Mouse (Mus musculus): ENCODE results near the gene Arpp21. TPM values are rescaled to one million over a fixed set of nuclear protein-coding genes. Genes with fewer than 3 reads are reported as not detected.

Arpp21 gene
- total and polyA plus RNA-seq, 3 experiments, result 0.71 TPM; not detected in 2

GRCm38 (mm10) chr9:112075273-112075672 lies 160.5 kb downstream of the Arpp21 start:
- no peaks in the 10 kb centered on the region for H3K27me3 ChIP-seq (ENCODE audit: insufficient read depth, low read length)
- ATAC-seq (ENCODE audit: extremely low read depth, insufficient number of reproducible peaks, low FRiP score, poor library complexity, severe bottlenecking), result no peak
- no peaks in the 10 kb centered on the region for H3K4me1 ChIP-seq (ENCODE audit: insufficient read depth, low read depth, low read length)
- no peak for DNase-seq (ENCODE audit: low spot score)
- H3K4me3 ChIP-seq (ENCODE audit: low read depth, low read length), result no peak overlapping the region
- H3K36me3 ChIP-seq (replicated peaks), result no peaks in the 10 kb centered on the region
- H3K9me3 ChIP-seq (replicated peaks), result peaks cover 33% of the 10 kb centered on the region
- no peak for TF ChIP-seq POLR2AphosphoS5 (IDR thresholded peaks at IDR 0.05; ENCODE audit: insufficient replicate concordance, low read depth, low read length)
- no peak for TF ChIP-seq GATA1 (IDR thresholded peaks at IDR 0.05; ENCODE audit: borderline replicate concordance, low read length)
- TF ChIP-seq CTCF (IDR thresholded peaks at IDR 0.05; ENCODE audit: low read depth, low read length), result no peak
- TF ChIP-seq GATA2 (IDR thresholded peaks at IDR 0.05; ENCODE audit: borderline replicate concordance, low read depth, low read length), result no peak
- no peak for TF ChIP-seq TAL1 (conservative IDR thresholded peaks at IDR 0.05; ENCODE audit: low read depth, low read length)

- DNase-seq (ENCODE audit: low spot score), result no peak
- peaks cover 29% of the 10 kb centered on the region for H3K9me3 ChIP-seq (replicated peaks)
- no peaks in the 10 kb centered on the region for H3K27me3 ChIP-seq (ENCODE audit: insufficient read depth, low read length)
- no peak for ATAC-seq (ENCODE audit: extremely low read depth, insufficient number of reproducible peaks, low FRiP score, poor library complexity, severe bottlenecking)
- H3K4me1 ChIP-seq (ENCODE audit: insufficient read depth, low read depth, low read length), result no peaks in the 10 kb centered on the region
- TF ChIP-seq GATA2 (IDR thresholded peaks at IDR 0.05; ENCODE audit: borderline replicate concordance, low read depth, low read length) (no peak), GATA1 (IDR thresholded peaks at IDR 0.05; ENCODE audit: borderline replicate concordance, low read length) (no peak), TAL1 (conservative IDR thresholded peaks at IDR 0.05; ENCODE audit: low read depth, low read length) (no peak), POLR2AphosphoS5 (IDR thresholded peaks at IDR 0.05; ENCODE audit: insufficient replicate concordance, low read depth, low read length) (no peak), CTCF (IDR thresholded peaks at IDR 0.05; ENCODE audit: low read depth, low read length) (no peak)
- H3K36me3 ChIP-seq (replicated peaks), result no peaks in the 10 kb centered on the region
- H3K4me3 ChIP-seq (ENCODE audit: low read depth, low read length), result no peak overlapping the region
Measured at GRCm38 (mm10) chr9:112074872-112075271, 160.9 kb downstream of the Arpp21 start.

GRCm38 (mm10) chr9:112071368-112071767 lies 164.4 kb downstream of the Arpp21 start:
- ATAC-seq (ENCODE audit: extremely low read depth, insufficient number of reproducible peaks, low FRiP score, poor library complexity, severe bottlenecking) (no peak), DNase-seq (ENCODE audit: low spot score) (no peak)
- Histone ChIP-seq H3K4me3 (ENCODE audit: low read depth, low read length) (no peak overlapping the region), H3K27me3 (ENCODE audit: insufficient read depth, low read length) (no peaks in the 10 kb centered on the region), H3K36me3 (replicated peaks) (no peaks in the 10 kb centered on the region), H3K4me1 (ENCODE audit: insufficient read depth, low read depth, low read length) (no peaks in the 10 kb centered on the region), H3K9me3 (replicated peaks) (peaks cover 27% of the 10 kb centered on the region)
- TF ChIP-seq GATA1 (IDR thresholded peaks at IDR 0.05; ENCODE audit: borderline replicate concordance, low read length), result no peak
- TF ChIP-seq TAL1 (conservative IDR thresholded peaks at IDR 0.05; ENCODE audit: low read depth, low read length), result no peak
- no peak for TF ChIP-seq POLR2AphosphoS5 (IDR thresholded peaks at IDR 0.05; ENCODE audit: insufficient replicate concordance, low read depth, low read length)
- TF ChIP-seq GATA2 (IDR thresholded peaks at IDR 0.05; ENCODE audit: borderline replicate concordance, low read depth, low read length), result no peak
- TF ChIP-seq CTCF (IDR thresholded peaks at IDR 0.05; ENCODE audit: low read depth, low read length), result no peak

GRCm38 (mm10) chr9:112070961-112071360 lies 164.8 kb downstream of the Arpp21 start:
- H3K4me3 ChIP-seq (ENCODE audit: low read depth, low read length), result no peak overlapping the region
- H3K27me3 ChIP-seq (ENCODE audit: insufficient read depth, low read length), result no peaks in the 10 kb centered on the region
- no peaks in the 10 kb centered on the region for H3K4me1 ChIP-seq (ENCODE audit: insufficient read depth, low read depth, low read length)
- H3K36me3 ChIP-seq (replicated peaks), result no peaks in the 10 kb centered on the region
- no peak for ATAC-seq (ENCODE audit: extremely low read depth, insufficient number of reproducible peaks, low FRiP score, poor library complexity, severe bottlenecking)
- TF ChIP-seq TAL1 (conservative IDR thresholded peaks at IDR 0.05; ENCODE audit: low read depth, low read length) (no peak), GATA1 (IDR thresholded peaks at IDR 0.05; ENCODE audit: borderline replicate concordance, low read length) (no peak), CTCF (IDR thresholded peaks at IDR 0.05; ENCODE audit: low read depth, low read length) (no peak), GATA2 (IDR thresholded peaks at IDR 0.05; ENCODE audit: borderline replicate concordance, low read depth, low read length) (no peak), POLR2AphosphoS5 (IDR thresholded peaks at IDR 0.05; ENCODE audit: insufficient replicate concordance, low read depth, low read length) (no peak)
- H3K9me3 ChIP-seq (replicated peaks), result peaks cover 30% of the 10 kb centered on the region
- no peak for DNase-seq (ENCODE audit: low spot score)

- no peaks in the 10 kb centered on the region for H3K27me3 ChIP-seq (ENCODE audit: insufficient read depth, low read length)
- TF ChIP-seq GATA1 (IDR thresholded peaks at IDR 0.05; ENCODE audit: borderline replicate concordance, low read length) (no peak), GATA2 (IDR thresholded peaks at IDR 0.05; ENCODE audit: borderline replicate concordance, low read depth, low read length) (no peak), TAL1 (conservative IDR thresholded peaks at IDR 0.05; ENCODE audit: low read depth, low read length) (no peak), CTCF (IDR thresholded peaks at IDR 0.05; ENCODE audit: low read depth, low read length) (no peak), POLR2AphosphoS5 (IDR thresholded peaks at IDR 0.05; ENCODE audit: insufficient replicate concordance, low read depth, low read length) (no peak)
- ATAC-seq (ENCODE audit: extremely low read depth, insufficient number of reproducible peaks, low FRiP score, poor library complexity, severe bottlenecking), result no peak
Measured at GRCm38 (mm10) chr9:112068250-112068649, 167.5 kb downstream of the Arpp21 start.

GRCm38 (mm10) chr9:112060696-112061425 lies 174.9 kb downstream of the Arpp21 start:
- DNase-seq (ENCODE audit: low spot score) (no peak), ATAC-seq (ENCODE audit: extremely low read depth, insufficient number of reproducible peaks, low FRiP score, poor library complexity, severe bottlenecking) (no peak)
- TF ChIP-seq GATA1 (IDR thresholded peaks at IDR 0.05; ENCODE audit: borderline replicate concordance, low read length), result no peak
- TF ChIP-seq POLR2AphosphoS5 (IDR thresholded peaks at IDR 0.05; ENCODE audit: insufficient replicate concordance, low read depth, low read length), result no peak
- TF ChIP-seq GATA2 (IDR thresholded peaks at IDR 0.05; ENCODE audit: borderline replicate concordance, low read depth, low read length), result no peak
- no peak for TF ChIP-seq CTCF (IDR thresholded peaks at IDR 0.05; ENCODE audit: low read depth, low read length)
- TF ChIP-seq TAL1 (conservative IDR thresholded peaks at IDR 0.05; ENCODE audit: low read depth, low read length), result no peak
- Histone ChIP-seq H3K9me3 (replicated peaks) (peaks cover 26% of the 10 kb centered on the region), H3K4me1 (ENCODE audit: insufficient read depth, low read depth, low read length) (no peaks in the 10 kb centered on the region), H3K4me3 (ENCODE audit: low read depth, low read length) (no peak overlapping the region), H3K27me3 (ENCODE audit: insufficient read depth, low read length) (no peaks in the 10 kb centered on the region), H3K36me3 (replicated peaks) (no peaks in the 10 kb centered on the region)

More at GRCm38 (mm10) chr9:112068250-112068649, 167.5 kb downstream of the Arpp21 start:
- peaks cover 24% of the 10 kb centered on the region for H3K9me3 ChIP-seq (replicated peaks)
- no peaks in the 10 kb centered on the region for H3K4me1 ChIP-seq (ENCODE audit: insufficient read depth, low read depth, low read length)
- no peak for DNase-seq (ENCODE audit: low spot score)
- H3K4me3 ChIP-seq (ENCODE audit: low read depth, low read length), result no peak overlapping the region
- H3K36me3 ChIP-seq (replicated peaks), result no peaks in the 10 kb centered on the region

Measured in G1E (cell line).